Mouse (Mus musculus) pancreas, adult 10 weeks (tissue): ENCODE measurements around the gene Zfp617. TPM values are rescaled to one million over a fixed set of nuclear protein-coding genes. Genes with fewer than 3 reads are reported as not detected.

Source experiments
- polyA plus RNA-seq: library from polyadenylated mRNA; stranded (reverse); fragments of 350-450 nt; fragmentation: Illumina TruSeq; extraction: RNeasy Lipid Tissue Mini Kit (QIAGEN cat#74804); gene quantifications from one replicate; pipeline ENCODE4 v1.2.3, GENCODE M21; 2015; ENCODE audit warnings: low read depth, low replicate concordance; ENCODE audit not compliant: insufficient read depth

Gene Zfp617
- 3.9 TPM for polyA plus RNA-seq

GRCm38 (mm10) chr8:71908309-71909261 lies at the start of gene Zfp617, which contains the start of gene Zfp882:
Gene Zfp617, plus strand, starts transcription at chr8:71908635.
Gene Zfp882, plus strand, starts transcription at chr8:71908608.

GRCm38 (mm10) chr8:71881618-71882274 lies 26.7 kb upstream of the Zfp617 start, which contains the start of gene Zfp709:
Gene Zfp709, plus strand, starts transcription at chr8:71882019.

GRCm38 (mm10) chr8:71950482-71951221 lies 42.2 kb downstream of the Zfp617 start, which contains the start of gene Zfp961:
Gene Zfp961, plus strand, starts transcription at chr8:71951038.

Other genes with a start within 250 kb of the Zfp617 start
- gene Unc13a, start 236.9 kb upstream of the Zfp617 start, polyA plus RNA-seq, result 2.6 TPM
- gene Jak3, start 232.3 kb upstream of the Zfp617 start, polyA plus RNA-seq, result 4.8 TPM
- not detected for gene Insl3, start 219.4 kb upstream of the Zfp617 start, polyA plus RNA-seq
- gene B3gnt3, start 206.8 kb upstream of the Zfp617 start, polyA plus RNA-seq, result 2.7 TPM
- 0.92 TPM for gene Fcho1, start 182.9 kb upstream of the Zfp617 start, polyA plus RNA-seq
- 1.6 TPM for gene Zfp709, start 26.6 kb upstream of the Zfp617 start, polyA plus RNA-seq
- gene Zfp882, start within 50 bp of the Zfp617 start, polyA plus RNA-seq, result 1.1 TPM
- 1.7 TPM for gene Zfp961, start 42.4 kb downstream of the Zfp617 start, polyA plus RNA-seq
- 0.76 TPM for gene Cyp4f18, start 101.0 kb downstream of the Zfp617 start, polyA plus RNA-seq
- gene Olfr372, start 132.6 kb downstream of the Zfp617 start, polyA plus RNA-seq, result not detected
- gene Olfr373, start 174.5 kb downstream of the Zfp617 start, polyA plus RNA-seq, result not detected
- gene Olfr374, start 198.4 kb downstream of the Zfp617 start, polyA plus RNA-seq, result not detected
- gene Tpm4, start 226.3 kb downstream of the Zfp617 start, polyA plus RNA-seq, result 53.4 TPM